Mouse (Mus musculus): ENCODE data around the gene Pdhx.

DNA sequence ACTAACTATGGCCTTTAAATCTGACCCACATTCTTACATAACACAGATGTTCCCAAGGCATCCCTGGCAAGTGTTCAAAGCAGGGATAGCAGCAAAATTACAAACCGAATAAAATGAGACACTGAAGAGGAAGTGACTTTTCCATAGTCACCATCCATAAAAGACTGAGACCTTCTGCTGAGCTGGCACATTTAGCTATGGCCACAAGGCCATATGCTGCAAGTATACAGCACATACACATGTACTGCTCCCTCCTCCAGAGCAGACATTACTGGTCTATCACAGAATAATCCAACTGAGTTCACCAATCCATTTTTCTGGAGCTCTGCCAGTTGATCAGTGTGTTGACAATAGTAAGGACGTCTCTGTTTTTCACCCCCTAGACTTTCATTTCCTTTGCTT is 83.0 kb downstream of the Pdhx start:
- TF ChIP-seq CTCF (IDR thresholded peaks at IDR 0.05; ENCODE audit: low read depth) = no peak
- no peak for TF ChIP-seq EP300 (IDR thresholded peaks at IDR 0.05; ENCODE audit: low read depth)

Measured in liver, postnatal 0 days (tissue).